Mouse (Mus musculus) olfactory bulb, adult 2 months (tissue): ENCODE results near the gene Baat. TPM values are rescaled to one million over a fixed set of nuclear protein-coding genes. Genes with fewer than 3 reads are reported as not detected.
"Not testable (repeated sequence)": the region's sequence is repeated elsewhere in the genome, so short reads cannot be mapped to it uniquely, and the experiment has no call there.

Experiments used
- H3K27ac ChIP-seq: fragments of 200-500 bp; 2 replicates; pipeline ENCODE4 v1.5.1; 2012; ENCODE audit warnings: low read depth, low read length; ENCODE audit not compliant: insufficient read depth
- H3K4me1 ChIP-seq: fragments of 200-500 bp; 2 replicates; pipeline ENCODE4 v1.6.1; 2012; ENCODE audit warnings: low read length; ENCODE audit not compliant: control insufficient read depth, insufficient read depth
- H3K4me3 ChIP-seq: fragments of 200-500 bp; 2 replicates; pipeline ENCODE4 v1.5.1; 2012; ENCODE audit warnings: mild to moderate bottlenecking, low read depth, low read length, moderate library complexity; ENCODE audit not compliant: insufficient read depth
- CTCF ChIP-seq: fragments of 200-500 bp; IDR thresholded peaks from 2 replicates; pipeline ENCODE4 v1.5.1; 2012; ENCODE audit warnings: low read depth, mild to moderate bottlenecking, low read length, moderate library complexity; ENCODE audit not compliant: insufficient read depth
- POLR2A ChIP-seq: fragments of 200-500 bp; IDR thresholded peaks from 2 replicates; pipeline ENCODE4 v1.6.1; 2012; ENCODE audit warnings: mild to moderate bottlenecking, low read depth, low read length, moderate library complexity; ENCODE audit not compliant: insufficient read depth
- WGBS: fragments of 180-500 bp; shearing (Covaris S2); methylation state at CpG from one replicate; pipeline ENCODE4 v1.1.7; 2018; 5-methylcytosine and 5-hydroxymethylcytosine counted together
- polyA plus RNA-seq: library from polyadenylated mRNA; stranded (reverse); fragments of >200 nt; gene quantifications from 2 replicates; pipeline ENCODE4 v1.2.4, GENCODE M21; 2012; ENCODE audit warnings: low replicate concordance; ENCODE audit not compliant: missing spikeins, insufficient read depth, insufficient read length

The Baat gene
- polyA plus RNA-seq, 1 experiment: not detected

GRCm38 (mm10) chr4:49535675-49536294, 29.4 kb upstream of the Baat start:
- Histone ChIP-seq H3K4me1 (no peaks in the 10 kb centered on the region), H3K27ac (no peak overlapping the region), H3K4me3 (no peak overlapping the region)
- no peak for TF ChIP-seq POLR2A
- no peak for TF ChIP-seq CTCF
- 92% methylated on average over 4 of the region's 4 CpGs for WGBS

- WGBS: 94% methylated on average over 3 of the region's 3 CpGs
- no peaks in the 10 kb centered on the region for H3K4me1 ChIP-seq
- H3K27ac ChIP-seq: no peak overlapping the region
- no peak overlapping the region for H3K4me3 ChIP-seq
- no peak for TF ChIP-seq POLR2A
- no peak for TF ChIP-seq CTCF
Measured at GRCm38 (mm10) chr4:49535036-49535435, 28.7 kb upstream of the Baat start.

GRCm38 (mm10) chr4:49522576-49522975, 16.2 kb upstream of the Baat start:
- Histone ChIP-seq H3K4me1 (peaks cover 9% of the 10 kb centered on the region), H3K27ac (no peak overlapping the region), H3K4me3 (no peak overlapping the region; the same call in 1 of the 2 replicates)
- WGBS: 30% methylated on average over 9 of the region's 9 CpGs
- TF ChIP-seq CTCF (no peak), POLR2A (no peak)

- 0% methylated on average over 17 of the region's 17 CpGs for whole genome bisulfite sequencing
- H3K4me3 ChIP-seq: peak overlapping the region; percentile 59
- peaks cover 9% of the 10 kb centered on the region for H3K4me1 ChIP-seq
- TF ChIP-seq CTCF: no peak
- TF ChIP-seq POLR2A: no peak
- H3K27ac ChIP-seq: no peak overlapping the region
Measured at GRCm38 (mm10) chr4:49521346-49521745, 15.0 kb upstream of the Baat start.

- H3K27ac ChIP-seq: 0 out of 2 replicates have a peak within 1 kb of the TSS, but pooled peaks have one; percentile 32
- H3K4me3 ChIP-seq: peak within 1 kb of the TSS; percentile 61
- H3K4me1 ChIP-seq: peaks cover 9% of the 10 kb centered on the region
- TF ChIP-seq CTCF (no peak), POLR2A (peak; percentile 76)
- WGBS: under 1% methylated on average over 41 of the region's 41 CpGs
Measured at GRCm38 (mm10) chr4:49520572-49521340, 14.4 kb upstream of the Baat start, which contains the start of the genes Mrpl50 and Zfp189. Gene Mrpl50, minus strand, starts transcription at chr4:49521093. Gene Zfp189, plus strand, starts transcription at chr4:49521176.

GRCm38 (mm10) chr4:49519476-49519875, 13.1 kb upstream of the Baat start:
- 81% methylated on average over 5 of the region's 5 CpGs for whole genome bisulfite sequencing
- no peak overlapping the region for H3K4me3 ChIP-seq
- no peak overlapping the region for H3K27ac ChIP-seq
- TF ChIP-seq CTCF (no peak), POLR2A (no peak)
- H3K4me1 ChIP-seq: peaks cover 9% of the 10 kb centered on the region

GRCm38 (mm10) chr4:49514441-49514840, 8.1 kb upstream of the Baat start:
- Histone ChIP-seq H3K4me3 (no peak overlapping the region), H3K4me1 (peaks cover 4% of the 10 kb centered on the region; the same call in 1 of the 2 replicates), H3K27ac (no peak overlapping the region)
- TF ChIP-seq POLR2A (no peak), CTCF (no peak)
- WGBS: 98% methylated on average over 6 of the region's 6 CpGs

GRCm38 (mm10) chr4:49512636-49513035, 6.3 kb upstream of the Baat start:
- Histone ChIP-seq H3K27ac (no peak overlapping the region), H3K4me1 (no peaks in the 10 kb centered on the region), H3K4me3 (no peak overlapping the region)
- WGBS: 92% methylated on average over 4 of the region's 4 CpGs
- no peak for TF ChIP-seq POLR2A
- no peak for TF ChIP-seq CTCF

GRCm38 (mm10) chr4:49510236-49510835, 4.0 kb upstream of the Baat start:
- not testable (repeated sequence) for H3K4me1 ChIP-seq, H3K27ac ChIP-seq
- 97% methylated on average over 1 of the region's 1 CpGs for WGBS

More at GRCm38 (mm10) chr4:49510236-49510835, 4.0 kb upstream of the Baat start:
- not testable (repeated sequence) for H3K4me3 ChIP-seq
